Mouse (Mus musculus) megakaryocyte-erythroid progenitor cell, adult 5-6 weeks (primary cell): ENCODE measurements around the gene Olfr1143. TPM values are rescaled to one million over a fixed set of nuclear protein-coding genes. Genes with fewer than 3 reads are reported as not detected.

Source experiments
- ATAC-seq: replicated peaks from 2 replicates; pipeline ENCODE4 v1.8.0; 2016; ENCODE audit warnings: mild to moderate bottlenecking, inconsistent platforms; ENCODE audit not compliant: severe bottlenecking, poor library complexity, low FRiP score, low TSS enrichment
- total RNA-seq, 2 experiments: library from RNA; stranded (forward) in 1 of 2; stranded (reverse) in 1 of 2; fragments of 200-1000, 215-1000 nt in 1 of 2; fragments of >200 nt in 1 of 2; fragmentation: Nextera tagmentation in 1 of 2; gene quantifications; 2 replicates each; pipeline ENCODE4 v1.2.3; 2014 to 2017

Olfr1143 gene
- total RNA-seq (2014; fragmentation: Nextera tagmentation) = not detected in 2 replicates
- total RNA-seq (2017) = not detected in 2 replicates

GRCm38 (mm10) chr2:87800292-87800691 is at the start of gene Olfr1143:
TSS of gene Olfr1143 (plus strand) at chr2:87800592.
- no peak for ATAC-seq

DNA sequence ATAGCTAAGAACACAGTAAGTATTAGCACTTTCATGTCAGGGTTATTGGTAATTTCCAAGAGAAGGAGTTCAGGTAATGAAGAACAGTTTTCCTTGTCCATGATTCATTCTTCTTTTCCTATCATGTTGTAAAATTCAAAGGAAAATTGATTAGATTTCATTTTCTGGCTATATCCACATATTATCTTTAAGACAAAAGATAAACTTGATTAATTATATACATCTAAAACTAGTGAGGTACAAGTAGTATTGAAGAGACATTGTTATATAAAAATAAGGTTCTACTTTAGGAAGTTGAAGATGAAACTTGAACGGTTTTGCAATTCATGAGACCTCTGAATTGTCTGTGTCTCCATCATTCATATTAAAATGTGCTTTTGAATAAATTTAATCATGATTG is 46.5 kb upstream of the Olfr1143 start, which contains the start of gene Olfr1141:
Gene Olfr1141, minus strand, starts transcription at position 101 of the 400 bp plus-strand sequence.
- ATAC-seq = no peak

- ATAC-seq = no peak
Observed at GRCm38 (mm10) chr2:87776143-87776542, 24.2 kb upstream of the Olfr1143 start.

DNA sequence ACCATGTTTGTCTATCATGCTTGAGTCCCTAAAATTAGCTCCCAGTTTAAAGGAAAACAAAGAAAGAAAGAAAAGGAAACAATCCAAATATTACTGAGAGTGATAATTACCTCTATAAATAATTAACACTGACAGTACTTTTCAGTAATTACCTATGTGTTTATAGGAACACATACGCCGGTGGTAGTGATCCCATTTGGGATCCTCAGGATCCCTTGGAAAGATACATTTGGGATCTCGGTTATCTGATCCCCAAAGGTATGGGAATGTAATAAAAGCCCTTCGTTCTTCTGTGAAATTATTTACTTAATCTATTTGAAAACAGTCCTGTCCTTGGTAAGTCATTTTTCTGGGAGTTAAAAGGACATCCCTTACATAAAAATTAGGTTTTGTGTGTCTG is 21.2 kb upstream of the Olfr1143 start, which contains the start of gene Olfr152:
Gene Olfr152, plus strand, starts transcription at position 301 of the 400 bp plus-strand sequence.
- no peak for ATAC-seq

- ATAC-seq = no peak
Observed at GRCm38 (mm10) chr2:87809522-87809921, 9.1 kb downstream of the Olfr1143 start, which contains the start of gene Olfr1145. TSS of gene Olfr1145 (plus strand) at chr2:87809822.

- ATAC-seq = no peak
Observed at GRCm38 (mm10) chr2:87830233-87830632, 29.8 kb downstream of the Olfr1143 start, which contains the start of gene Olfr1148. TSS of gene Olfr1148 (plus strand) at chr2:87830533.

DNA sequence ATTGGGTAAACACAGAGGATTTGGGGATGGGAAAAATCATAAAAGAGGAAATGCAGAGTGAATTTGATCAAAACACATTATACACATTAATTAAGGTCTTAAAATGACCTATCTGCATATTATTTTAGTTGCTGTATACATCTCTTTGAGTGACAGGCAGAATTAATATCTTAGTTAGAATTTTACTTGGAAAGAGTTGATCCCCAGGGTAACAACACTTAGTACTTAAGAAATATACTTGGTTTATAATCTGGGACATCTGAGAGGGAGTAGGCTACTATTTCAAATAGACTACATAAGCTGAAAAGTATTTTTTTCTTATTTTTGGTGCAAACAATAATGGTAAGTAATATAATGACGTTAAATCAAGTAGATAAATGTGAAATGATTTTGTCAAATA is 43.3 kb downstream of the Olfr1143 start, which contains the start of gene Olfr1150-ps1:
Gene Olfr1150-ps1, plus strand, starts transcription at position 301 of the 400 bp plus-strand sequence.
- no peak for ATAC-seq

Other genes with a start within 250 kb of the Olfr1143 start
- not detected in 2 replicates for gene Olfr1129, start 226.7 kb upstream of the Olfr1143 start, total RNA-seq (2014; fragmentation: Nextera tagmentation)
- gene Olfr1129, start 226.7 kb upstream of the Olfr1143 start, total RNA-seq (2017) = not detected in 2 replicates
- not detected in 2 replicates for gene Olfr1130, start 194.4 kb upstream of the Olfr1143 start, total RNA-seq (2014; fragmentation: Nextera tagmentation)
- gene Olfr1130, start 194.4 kb upstream of the Olfr1143 start, total RNA-seq (2017) = not detected in 2 replicates
- gene Olfr1131, start 173.5 kb upstream of the Olfr1143 start, total RNA-seq (2014; fragmentation: Nextera tagmentation) = not detected in 2 replicates
- not detected in 2 replicates for gene Olfr1131, start 173.5 kb upstream of the Olfr1143 start, total RNA-seq (2017)
- gene Olfr1132, start 163.1 kb upstream of the Olfr1143 start, total RNA-seq (2014; fragmentation: Nextera tagmentation) = not detected in 2 replicates
- not detected in 2 replicates for gene Olfr1132, start 163.1 kb upstream of the Olfr1143 start, total RNA-seq (2017)
- gene Olfr1133, start 153.2 kb upstream of the Olfr1143 start, total RNA-seq (2014; fragmentation: Nextera tagmentation) = not detected in 2 replicates
- not detected in 2 replicates for gene Olfr1133, start 153.2 kb upstream of the Olfr1143 start, total RNA-seq (2017)
- gene Olfr1134, start 142.1 kb upstream of the Olfr1143 start, total RNA-seq (2014; fragmentation: Nextera tagmentation) = not detected in 2 replicates
- not detected in 2 replicates for gene Olfr1134, start 142.1 kb upstream of the Olfr1143 start, total RNA-seq (2017)
- not detected in 2 replicates for gene Olfr1135, start 126.9 kb upstream of the Olfr1143 start, total RNA-seq (2014; fragmentation: Nextera tagmentation)
- not detected in 2 replicates for gene Olfr1135, start 126.9 kb upstream of the Olfr1143 start, total RNA-seq (2017)
- not detected in 2 replicates for gene Olfr1136, start 106.6 kb upstream of the Olfr1143 start, total RNA-seq (2014; fragmentation: Nextera tagmentation)
- gene Olfr1136, start 106.6 kb upstream of the Olfr1143 start, total RNA-seq (2017) = not detected in 2 replicates
- not detected in 2 replicates for gene Olfr1137, start 87.4 kb upstream of the Olfr1143 start, total RNA-seq (2014; fragmentation: Nextera tagmentation)
- not detected in 2 replicates for gene Olfr1137, start 87.4 kb upstream of the Olfr1143 start, total RNA-seq (2017)
- gene Olfr1138, start 60.6 kb upstream of the Olfr1143 start, total RNA-seq (2014; fragmentation: Nextera tagmentation) = not detected in 2 replicates
- not detected in 2 replicates for gene Olfr1138, start 60.6 kb upstream of the Olfr1143 start, total RNA-seq (2017)
- gene Olfr1140, start 56.8 kb upstream of the Olfr1143 start, total RNA-seq (2014; fragmentation: Nextera tagmentation) = not detected in 2 replicates
- gene Olfr1140, start 56.8 kb upstream of the Olfr1143 start, total RNA-seq (2017) = not detected in 2 replicates
- gene Olfr1141, start 46.6 kb upstream of the Olfr1143 start, total RNA-seq (2014; fragmentation: Nextera tagmentation) = not detected in 2 replicates
- not detected in 2 replicates for gene Olfr1141, start 46.6 kb upstream of the Olfr1143 start, total RNA-seq (2017)
- gene Olfr152, start 21.1 kb upstream of the Olfr1143 start, total RNA-seq (2014; fragmentation: Nextera tagmentation) = not detected in 2 replicates
- gene Olfr152, start 21.1 kb upstream of the Olfr1143 start, total RNA-seq (2017) = not detected in 2 replicates
- gene Olfr1145, start 9.2 kb downstream of the Olfr1143 start, total RNA-seq (2014; fragmentation: Nextera tagmentation) = not detected in 2 replicates
- not detected in 2 replicates for gene Olfr1145, start 9.2 kb downstream of the Olfr1143 start, total RNA-seq (2017)
- gene Olfr1148, start 29.9 kb downstream of the Olfr1143 start, total RNA-seq (2014; fragmentation: Nextera tagmentation) = not detected in 2 replicates
- gene Olfr1148, start 29.9 kb downstream of the Olfr1143 start, total RNA-seq (2017) = not detected in 2 replicates
- gene Olfr1150-ps1, start 43.4 kb downstream of the Olfr1143 start, total RNA-seq (2014; fragmentation: Nextera tagmentation) = not detected in 2 replicates
- not detected in 2 replicates for gene Olfr1150-ps1, start 43.4 kb downstream of the Olfr1143 start, total RNA-seq (2017)
- not detected in 2 replicates for gene Olfr1151, start 55.3 kb downstream of the Olfr1143 start, total RNA-seq (2014; fragmentation: Nextera tagmentation)
- gene Olfr1151, start 55.3 kb downstream of the Olfr1143 start, total RNA-seq (2017) = not detected in 2 replicates
- gene Olfr1152, start 65.9 kb downstream of the Olfr1143 start, total RNA-seq (2014; fragmentation: Nextera tagmentation) = not detected in 2 replicates
- gene Olfr1152, start 65.9 kb downstream of the Olfr1143 start, total RNA-seq (2017) = not detected in 2 replicates
- gene Olfr1153, start 94.4 kb downstream of the Olfr1143 start, total RNA-seq (2014; fragmentation: Nextera tagmentation) = not detected in 2 replicates
- gene Olfr1153, start 94.4 kb downstream of the Olfr1143 start, total RNA-seq (2017) = not detected in 2 replicates
- not detected in 2 replicates for gene Olfr1154, start 104.6 kb downstream of the Olfr1143 start, total RNA-seq (2014; fragmentation: Nextera tagmentation)
- gene Olfr1154, start 104.6 kb downstream of the Olfr1143 start, total RNA-seq (2017) = not detected in 2 replicates
- gene Olfr1155, start 144.5 kb downstream of the Olfr1143 start, total RNA-seq (2014; fragmentation: Nextera tagmentation) = not detected in 2 replicates
- gene Olfr1155, start 144.5 kb downstream of the Olfr1143 start, total RNA-seq (2017) = not detected in 2 replicates
- gene Olfr1156, start 152.5 kb downstream of the Olfr1143 start, total RNA-seq (2014; fragmentation: Nextera tagmentation) = not detected in 2 replicates
- not detected in 2 replicates for gene Olfr1156, start 152.5 kb downstream of the Olfr1143 start, total RNA-seq (2017)
- gene Olfr1157, start 167.7 kb downstream of the Olfr1143 start, total RNA-seq (2014; fragmentation: Nextera tagmentation) = not detected in 2 replicates
- not detected in 2 replicates for gene Olfr1157, start 167.7 kb downstream of the Olfr1143 start, total RNA-seq (2017)
- gene Olfr74, start 174.1 kb downstream of the Olfr1143 start, total RNA-seq (2014; fragmentation: Nextera tagmentation) = not detected in 2 replicates
- gene Olfr74, start 174.1 kb downstream of the Olfr1143 start, total RNA-seq (2017) = not detected in 2 replicates
- not detected in 2 replicates for gene Olfr1158, start 189.5 kb downstream of the Olfr1143 start, total RNA-seq (2014; fragmentation: Nextera tagmentation)
- not detected in 2 replicates for gene Olfr1158, start 189.5 kb downstream of the Olfr1143 start, total RNA-seq (2017)
- gene Olfr1160, start 207.7 kb downstream of the Olfr1143 start, total RNA-seq (2014; fragmentation: Nextera tagmentation) = not detected in 2 replicates
- not detected in 2 replicates for gene Olfr1160, start 207.7 kb downstream of the Olfr1143 start, total RNA-seq (2017)
- not detected in 2 replicates for gene Olfr1161, start 222.2 kb downstream of the Olfr1143 start, total RNA-seq (2014; fragmentation: Nextera tagmentation)
- not detected in 2 replicates for gene Olfr1161, start 222.2 kb downstream of the Olfr1143 start, total RNA-seq (2017)
- not detected in 2 replicates for gene Olfr73, start 237.1 kb downstream of the Olfr1143 start, total RNA-seq (2014; fragmentation: Nextera tagmentation)
- not detected in 2 replicates for gene Olfr73, start 237.1 kb downstream of the Olfr1143 start, total RNA-seq (2017)